Mouse (Mus musculus) kidney, adult 2 months (tissue): ENCODE measurements around the gene Kcmf1. TPM values are rescaled to one million over a fixed set of nuclear protein-coding genes. Genes with fewer than 3 reads are reported as not detected.

ENCODE experiments used
- DNase-seq: peaks from one replicate; pipeline ENCODE4 v3.0.0; 2021
- H3K27ac ChIP-seq: fragments of 200-500 bp; 2 replicates; pipeline ENCODE4 v1.5.1; 2012; ENCODE audit warnings: low read depth, low read length, control low read depth, inconsistent platforms; ENCODE audit not compliant: insufficient read depth
- H3K27me3 ChIP-seq: fragments of 200-500 bp; replicated peaks from 2 replicates; pipeline ENCODE4 v1.6.1; 2012; ENCODE audit warnings: mild to moderate bottlenecking, moderate library complexity, low read length, inconsistent platforms; ENCODE audit not compliant: control insufficient read depth, insufficient read depth
- H3K36me3 ChIP-seq: fragments of 200-500 bp; 2 replicates; pipeline ENCODE4 v1.6.1; 2012; ENCODE audit warnings: mild to moderate bottlenecking, moderate library complexity, low read length, inconsistent platforms; ENCODE audit not compliant: control insufficient read depth, insufficient read depth
- H3K4me1 ChIP-seq: fragments of 200-500 bp; 2 replicates; pipeline ENCODE4 v1.6.1; 2011; ENCODE audit warnings: low read length; ENCODE audit not compliant: control insufficient read depth, insufficient read depth
- H3K4me3 ChIP-seq: fragments of 200-500 bp; 2 replicates; pipeline ENCODE4 v1.5.1; 2011; ENCODE audit warnings: mild to moderate bottlenecking, low read depth, low read length, control low read depth; ENCODE audit not compliant: insufficient read depth
- CTCF ChIP-seq: fragments of 200-500 bp; conservative IDR thresholded peaks from 2 replicates; pipeline ENCODE4 v1.5.1; 2011; ENCODE audit warnings: low read depth, mild to moderate bottlenecking, control low read depth, low read length, moderate library complexity, mixed read lengths; ENCODE audit not compliant: insufficient read depth, insufficient read length
- POLR2A ChIP-seq: fragments of 200-500 bp; IDR thresholded peaks from one replicate; pipeline ENCODE4 v1.6.1; 2011; ENCODE audit warnings: low read depth, low read length, control low read depth
- WGBS: fragments of 180-500 bp; shearing (Covaris S2); methylation state at CpG from one replicate; pipeline ENCODE4 v1.1.7; 2018; 5-methylcytosine and 5-hydroxymethylcytosine counted together
- polyA plus RNA-seq: library from polyadenylated mRNA; depleted of rRNA; stranded (reverse); fragments of >200 nt; gene quantifications from 2 replicates; pipeline ENCODE4 v1.2.3, GENCODE M21; 2012

Gene Kcmf1
- polyA plus RNA-seq, 1 experiment, result 160 TPM

- no peak for DNase-seq
- Histone ChIP-seq H3K27ac (no peak overlapping the region), H3K36me3 (no peaks in the 10 kb centered on the region), H3K4me1 (peaks cover 30% of the 10 kb centered on the region), H3K4me3 (no peak overlapping the region), H3K27me3 (no peaks in the 10 kb centered on the region)
- TF ChIP-seq CTCF (no peak), POLR2A (no peak)
- 92% methylated on average over 3 of the region's 3 CpGs for WGBS
Observed at GRCm38 (mm10) chr6:72882222-72882621, 17.6 kb downstream of the Kcmf1 start.

- TF ChIP-seq POLR2A (no peak), CTCF (no peak)
- no peak overlapping the region for H3K27ac ChIP-seq
- H3K27me3 ChIP-seq, result no peaks in the 10 kb centered on the region
- no peaks in the 10 kb centered on the region for H3K36me3 ChIP-seq
- no peak for DNase-seq
- no peak overlapping the region for H3K4me3 ChIP-seq
- 29% methylated on average over 1 of the region's 1 CpGs for WGBS
- H3K4me1 ChIP-seq, result peaks cover 24% of the 10 kb centered on the region
Observed at GRCm38 (mm10) chr6:72881619-72881979, 18.2 kb downstream of the Kcmf1 start.

GRCm38 (mm10) chr6:72880913-72881618 is 18.7 kb downstream of the Kcmf1 start:
- no peak overlapping the region for H3K27ac ChIP-seq
- no peak for TF ChIP-seq POLR2A
- TF ChIP-seq CTCF, result no peak
- no peaks in the 10 kb centered on the region for H3K27me3 ChIP-seq
- no peak overlapping the region for H3K4me3 ChIP-seq
- H3K36me3 ChIP-seq, result no peaks in the 10 kb centered on the region
- H3K4me1 ChIP-seq, result peaks cover 22% of the 10 kb centered on the region
- peak; percentile 35 for DNase-seq
- 47% methylated on average over 9 of the region's 9 CpGs for WGBS

GRCm38 (mm10) chr6:72876629-72877028 is 23.1 kb downstream of the Kcmf1 start:
- 86% methylated on average over 6 of the region's 6 CpGs for WGBS
- H3K27ac ChIP-seq, result no peak overlapping the region
- peaks cover 32% of the 10 kb centered on the region for H3K4me1 ChIP-seq
- no peak overlapping the region for H3K4me3 ChIP-seq
- no peak for DNase-seq
- H3K27me3 ChIP-seq, result no peaks in the 10 kb centered on the region
- H3K36me3 ChIP-seq, result no peaks in the 10 kb centered on the region
- TF ChIP-seq CTCF (no peak), POLR2A (no peak)

GRCm38 (mm10) chr6:72873338-72873737 is 26.4 kb downstream of the Kcmf1 start:
- no peak overlapping the region for H3K4me3 ChIP-seq
- peaks cover 32% of the 10 kb centered on the region for H3K4me1 ChIP-seq
- 52% methylated on average over 3 of the region's 3 CpGs for WGBS
- TF ChIP-seq CTCF, result no peak
- TF ChIP-seq POLR2A, result no peak
- no peaks in the 10 kb centered on the region for H3K27me3 ChIP-seq
- peak; percentile 83 for DNase-seq
- no peaks in the 10 kb centered on the region for H3K36me3 ChIP-seq
- peak overlapping the region; percentile 85 for H3K27ac ChIP-seq

- no peaks in the 10 kb centered on the region for H3K36me3 ChIP-seq
- TF ChIP-seq CTCF (no peak), POLR2A (no peak)
- no peak overlapping the region for H3K4me3 ChIP-seq
- peaks cover 32% of the 10 kb centered on the region for H3K4me1 ChIP-seq
- no peak for DNase-seq
- no peaks in the 10 kb centered on the region for H3K27me3 ChIP-seq
- no peak overlapping the region for H3K27ac ChIP-seq
- WGBS, result 79% methylated on average over 1 of the region's 1 CpGs
Observed at GRCm38 (mm10) chr6:72872276-72872675, 27.5 kb downstream of the Kcmf1 start.

- Histone ChIP-seq H3K27ac (no peak overlapping the region), H3K4me3 (no peak overlapping the region), H3K4me1 (peaks cover 31% of the 10 kb centered on the region), H3K36me3 (no peaks in the 10 kb centered on the region), H3K27me3 (no peaks in the 10 kb centered on the region)
- no peak for DNase-seq
- 72% methylated on average over 8 of the region's 8 CpGs for WGBS
- TF ChIP-seq POLR2A (no peak), CTCF (no peak)
Observed at GRCm38 (mm10) chr6:72869601-72870000, 30.2 kb downstream of the Kcmf1 start.

- Histone ChIP-seq H3K4me3 (no peak overlapping the region), H3K4me1 (peaks cover 26% of the 10 kb centered on the region), H3K27ac (no peak overlapping the region), H3K36me3 (no peaks in the 10 kb centered on the region), H3K27me3 (no peaks in the 10 kb centered on the region)
- TF ChIP-seq CTCF (no peak), POLR2A (no peak)
- WGBS, result 39% methylated on average over 5 of the region's 5 CpGs
- no peak for DNase-seq
Observed at GRCm38 (mm10) chr6:72868688-72869087, 31.1 kb downstream of the Kcmf1 start.
